In genomic region chrX:166801017-166801416, GRCm38 (mm10) we compare ENCODE assay signal across 21 mouse cellular contexts.
DNase-seq lines count a peak whose midpoint lies in the region; ATAC-seq lines count a peak whose summit lies in the region.
"Had no signal": no experiment of that assay in that cellular context is flagged by ENCODE, and none has a peak within 500 bp of the region (broad histone marks: within the 10 kb centered on the region; RNA-seq: fewer than 3 reads in every experiment).

No protein-coding gene starts in this region.

- ATAC-seq in forebrain, embryonic 14.5 days, result no peak; the same call in 1 of the 2 replicates
- ATAC-seq in hindbrain, embryonic 11.5 days (ENCODE audit: low FRiP score), result peak; percentile 46; the same call in 1 of the 2 replicates
- 0 out of 2 replicates have a peak, but pooled peaks have one; percentile 56 for ATAC-seq in midbrain, embryonic 16.5 days

- H3K9ac ChIP-seq in forebrain, embryonic 14.5 days (ENCODE audit: low read length), result no peak overlapping the region
- no peak overlapping the region for H3K9ac ChIP-seq in hindbrain, embryonic 11.5 days (ENCODE audit: low read depth, low read length)
- no peak overlapping the region for H3K9ac ChIP-seq in midbrain, embryonic 16.5 days (ENCODE audit: low read depth, low read length)
- H3K9ac ChIP-seq: limb, embryonic 12.5 days; liver, embryonic 14.5 days had no signal

- peaks cover 96% of the 10 kb centered on the region for H3K27me3 ChIP-seq in forebrain, embryonic 10.5 days (ENCODE audit: poor library complexity, severe bottlenecking)
- H3K27me3 ChIP-seq in forebrain, embryonic 14.5 days (replicated peaks; ENCODE audit: control insufficient read depth, insufficient read depth, low read length), result no peaks in the 10 kb centered on the region
- H3K27me3 ChIP-seq in hindbrain, embryonic 11.5 days (ENCODE audit: control insufficient read depth, insufficient read depth, low read length), result no peaks in the 10 kb centered on the region
- H3K27me3 ChIP-seq in midbrain, embryonic 16.5 days (ENCODE audit: control insufficient read depth, insufficient read depth, low read depth, low read length), result no peaks in the 10 kb centered on the region; the same call in 1 of the 2 replicates
- H3K27me3 ChIP-seq: CH12.LX had no signal

- DNase-seq in forebrain, embryonic 10.5 days (ENCODE audit: extremely low spot score, low spot score), result no peak
- DNase-seq in forebrain, embryonic 14.5 days (ENCODE audit: low spot score), result no peak
- DNase-seq in embryo, embryonic 10 days (ENCODE audit: low spot score), result peak; percentile 42
- peak; percentile 25 for DNase-seq in hindbrain, embryonic 11.5 days (ENCODE audit: low spot score)
- DNase-seq in natural killer cell, adult 2 months (ENCODE audit: low spot score in 2 of 2), result no peak
- DNase-seq in kidney, postnatal 10 days, result no peak
- no peak for DNase-seq in left cerebral cortex, postnatal 25 days (ENCODE audit: low spot score in 2 of 2)
- DNase-seq: adrenal gland, postnatal 14 days; cerebellum, adult 9-10 months; gastrocnemius, postnatal 14 days; kidney, adult 18-20 months; layer of hippocampus, postnatal 36 days; lung, postnatal 10 days; right cerebral cortex, adult 18-20 months; thymus, postnatal 4 days had no signal

- H3K4me2 ChIP-seq in forebrain, embryonic 14.5 days (ENCODE audit: low read length), result no peak overlapping the region
- no peak overlapping the region for H3K4me2 ChIP-seq in hindbrain, embryonic 11.5 days (replicated peaks; ENCODE audit: low read depth, low read length)
- no peak overlapping the region for H3K4me2 ChIP-seq in midbrain, embryonic 16.5 days (ENCODE audit: low read length)
- H3K4me2 ChIP-seq: heart, embryonic 11.5 days; limb, embryonic 12.5 days had no signal

- no peaks in the 10 kb centered on the region for H3K36me3 ChIP-seq in forebrain, embryonic 10.5 days (replicated peaks)
- no peaks in the 10 kb centered on the region for H3K36me3 ChIP-seq in forebrain, embryonic 14.5 days (ENCODE audit: control insufficient read depth, insufficient read depth, low read length)
- H3K36me3 ChIP-seq in hindbrain, embryonic 11.5 days (ENCODE audit: control insufficient read depth, insufficient read depth, low read length), result no peaks in the 10 kb centered on the region
- H3K36me3 ChIP-seq in midbrain, embryonic 16.5 days (ENCODE audit: control insufficient read depth, insufficient read depth, low read length), result no peaks in the 10 kb centered on the region
- H3K36me3 ChIP-seq: limb, embryonic 12.5 days had no signal

- H3K4me1 ChIP-seq in forebrain, embryonic 10.5 days, result peaks cover 30% of the 10 kb centered on the region
- no peaks in the 10 kb centered on the region for H3K4me1 ChIP-seq in forebrain, embryonic 14.5 days (ENCODE audit: control insufficient read depth, insufficient read depth, low read length)
- H3K4me1 ChIP-seq in hindbrain, embryonic 11.5 days (replicated peaks; ENCODE audit: control insufficient read depth, insufficient read depth, low read length), result no peaks in the 10 kb centered on the region
- H3K4me1 ChIP-seq in midbrain, embryonic 16.5 days (ENCODE audit: control insufficient read depth, insufficient read depth, low read length), result no peaks in the 10 kb centered on the region
- H3K4me1 ChIP-seq: limb, embryonic 12.5 days had no signal

- no peaks in the 10 kb centered on the region for H3K9me3 ChIP-seq in forebrain, embryonic 10.5 days
- H3K9me3 ChIP-seq in forebrain, embryonic 14.5 days (replicated peaks; ENCODE audit: control insufficient read depth, low read length), result no peaks in the 10 kb centered on the region
- H3K9me3 ChIP-seq in hindbrain, embryonic 11.5 days (ENCODE audit: control insufficient read depth, low read length), result no peaks in the 10 kb centered on the region
- no peaks in the 10 kb centered on the region for H3K9me3 ChIP-seq in midbrain, embryonic 16.5 days (replicated peaks; ENCODE audit: control insufficient read depth, low read length, poor library complexity, severe bottlenecking)
- H3K9me3 ChIP-seq: limb, embryonic 12.5 days; megakaryocyte, embryonic 14.5 days had no signal

- 68% methylated on average over 2 of the region's 2 CpGs for WGBS in forebrain, embryonic 10.5 days
- 66% methylated on average over 2 of the region's 2 CpGs for WGBS in forebrain, embryonic 14.5 days
- whole genome bisulfite sequencing in hindbrain, embryonic 11.5 days, result 39% methylated on average over 2 of the region's 2 CpGs
- WGBS in midbrain, embryonic 16.5 days, result 28% methylated on average over 2 of the region's 2 CpGs

- H3K4me3 ChIP-seq in forebrain, embryonic 10.5 days, result no peak overlapping the region
- H3K4me3 ChIP-seq in forebrain, embryonic 14.5 days (ENCODE audit: low read depth, low read length), result no peak overlapping the region
- no peak overlapping the region for H3K4me3 ChIP-seq in hindbrain, embryonic 11.5 days (ENCODE audit: low read depth, low read length)
- no peak overlapping the region for H3K4me3 ChIP-seq in midbrain, embryonic 16.5 days (ENCODE audit: low read depth, low read length)
- H3K4me3 ChIP-seq: limb, embryonic 12.5 days; megakaryocyte, embryonic 14.5 days had no signal

- intact Hi-C loops in left cerebral cortex, postnatal 25 days (cut with DNase I), result loop anchor here (10.0 kb wide), 1 partner anchor 404 kb away; the partner anchor contains the start of gene Tmsb4x

- 0 out of 2 replicates have a peak overlapping the region, but pooled peaks have one; percentile 15 for H3K27ac ChIP-seq in forebrain, embryonic 10.5 days
- no peak overlapping the region for H3K27ac ChIP-seq in forebrain, embryonic 14.5 days (ENCODE audit: low read depth, low read length)
- no peak overlapping the region for H3K27ac ChIP-seq in hindbrain, embryonic 11.5 days (ENCODE audit: low read depth, low read length)
- H3K27ac ChIP-seq in midbrain, embryonic 16.5 days (ENCODE audit: low read length), result no peak overlapping the region
- H3K27ac ChIP-seq: limb, embryonic 12.5 days; liver, embryonic 14.5 days had no signal

Comparison
In these comparisons a context has a peak if more than half of its experiments do, and no peak if none do; other contexts are left out.
1. DNase-seq: peak in embryo, embryonic 10 days (single experiment) and hindbrain, embryonic 11.5 days (single experiment); none in forebrain, embryonic 10.5 days (single experiment), forebrain, embryonic 14.5 days (single experiment), natural killer cell, adult 2 months (0 of 2), kidney, postnatal 10 days (single experiment) and left cerebral cortex, postnatal 25 days (0 of 2).